ENCODE assay signal across 8 mouse cellular contexts in genomic region chr12:98258845-98259517, GRCm38 (mm10). TPM values are rescaled to one million over a fixed set of nuclear protein-coding genes. Genes with fewer than 3 reads are reported as not detected.
DNase-seq lines count a peak whose midpoint lies in the region; ATAC-seq and TF ChIP-seq lines count a peak whose summit lies in the region.

Gene Galc (minus strand): TSS chr12:98259459.

- peak; percentile 96 for ATAC-seq in forebrain, embryonic 15.5 days (replicated peaks)
- peak; percentile 91 for ATAC-seq in liver, embryonic 16.5 days (ENCODE audit: low read depth)
- ATAC-seq in neural tube, embryonic 12.5 days (ENCODE audit: low FRiP score, low read depth) = peak; percentile 96
- ATAC-seq in stomach, postnatal 0 days (ENCODE audit: low FRiP score, low TSS enrichment) = peak; percentile 94

- no peaks in the 10 kb centered on the region for H3K36me3 ChIP-seq in forebrain, embryonic 15.5 days
- H3K36me3 ChIP-seq in liver, embryonic 16.5 days (ENCODE audit: control insufficient read depth, insufficient read depth) = no peaks in the 10 kb centered on the region
- no peaks in the 10 kb centered on the region for H3K36me3 ChIP-seq in neural tube, embryonic 12.5 days
- no peaks in the 10 kb centered on the region; the same call in 1 of the 2 replicates for H3K36me3 ChIP-seq in stomach, postnatal 0 days (ENCODE audit: control insufficient read depth, insufficient read depth, low read length)

- peak within 1 kb of the TSS; percentile 52 for H3K4me2 ChIP-seq in forebrain, embryonic 15.5 days (replicated peaks)
- H3K4me2 ChIP-seq in liver, embryonic 16.5 days (ENCODE audit: low read depth, low read length) = peak within 1 kb of the TSS; percentile 80
- peak within 1 kb of the TSS; percentile 70 for H3K4me2 ChIP-seq in neural tube, embryonic 12.5 days (replicated peaks)
- H3K4me2 ChIP-seq in stomach, postnatal 0 days (replicated peaks; ENCODE audit: low read depth) = peak within 1 kb of the TSS; percentile 78

- H3K9ac ChIP-seq in forebrain, embryonic 15.5 days (replicated peaks) = peak within 1 kb of the TSS; percentile 95
- peak within 1 kb of the TSS; percentile 81 for H3K9ac ChIP-seq in liver, embryonic 16.5 days (ENCODE audit: low read depth, low read length)
- peak within 1 kb of the TSS; percentile 83 for H3K9ac ChIP-seq in neural tube, embryonic 12.5 days
- peak within 1 kb of the TSS; percentile 94 for H3K9ac ChIP-seq in stomach, postnatal 0 days (ENCODE audit: low read length)

- no peak for TF ChIP-seq EP300 in stomach, postnatal 0 days (optimal IDR thresholded peaks at IDR 0.05)

- intact Hi-C loops in heart, postnatal 14 days (cut with DNase I) = no loop called here

- TF ChIP-seq CTCF in stomach, postnatal 0 days (IDR thresholded peaks at IDR 0.05; ENCODE audit: low read depth) = no peak

- peaks cover 13% of the 10 kb centered on the region for H3K4me1 ChIP-seq in forebrain, embryonic 15.5 days
- H3K4me1 ChIP-seq in liver, embryonic 16.5 days (ENCODE audit: control insufficient read depth, low read depth, low read length) = no peaks in the 10 kb centered on the region; the same call in 1 of the 2 replicates
- no peaks in the 10 kb centered on the region for H3K4me1 ChIP-seq in neural tube, embryonic 12.5 days
- no peaks in the 10 kb centered on the region for H3K4me1 ChIP-seq in stomach, postnatal 0 days (replicated peaks; ENCODE audit: control insufficient read depth, insufficient read depth)

- H3K4me3 ChIP-seq in forebrain, embryonic 15.5 days = peak within 1 kb of the TSS; percentile 92
- peak within 1 kb of the TSS; percentile 78 for H3K4me3 ChIP-seq in liver, embryonic 16.5 days (ENCODE audit: low read depth, low read length)
- peak within 1 kb of the TSS; percentile 69 for H3K4me3 ChIP-seq in neural tube, embryonic 12.5 days
- H3K4me3 ChIP-seq in stomach, postnatal 0 days (ENCODE audit: low read depth, low read length) = peak within 1 kb of the TSS; percentile 89

- H3K27ac ChIP-seq in forebrain, embryonic 15.5 days (replicated peaks) = peak within 1 kb of the TSS; percentile 98
- H3K27ac ChIP-seq in liver, embryonic 16.5 days (ENCODE audit: low read length) = peak within 1 kb of the TSS; percentile 79
- peak within 1 kb of the TSS; percentile 90 for H3K27ac ChIP-seq in neural tube, embryonic 12.5 days
- peak within 1 kb of the TSS; percentile 86 for H3K27ac ChIP-seq in stomach, postnatal 0 days (replicated peaks)

- under 1% methylated on average over 74 of the region's 76 CpGs for WGBS in forebrain, embryonic 15.5 days
- whole genome bisulfite sequencing in large intestine, adult 2 months = under 1% methylated on average over 76 of the region's 76 CpGs
- under 1% methylated on average over 75 of the region's 76 CpGs for WGBS in liver, embryonic 16.5 days (ENCODE audit: insufficient replicate concordance)
- under 1% methylated on average over 72 of the region's 76 CpGs for WGBS in neural tube, embryonic 12.5 days
- under 1% methylated on average over 67 of the region's 76 CpGs for WGBS in stomach, postnatal 0 days

- peak; percentile 85 for DNase-seq in ES-CJ7 (ENCODE audit: low read depth, low spot score)
- peak; percentile 92 for DNase-seq in cerebellum, adult 11-12 months
- peak; percentile 92 to 93 for DNase-seq in heart, postnatal 14 days
- peak; percentile 48 for DNase-seq in large intestine, adult 2 months (ENCODE audit: low read depth, low spot score)
- peak; percentile 86 for DNase-seq in stomach, postnatal 0 days (ENCODE audit: low spot score)

- no peaks in the 10 kb centered on the region for H3K27me3 ChIP-seq in forebrain, embryonic 15.5 days
- H3K27me3 ChIP-seq in liver, embryonic 16.5 days (ENCODE audit: control insufficient read depth, insufficient read depth, low read depth, low read length) = no peaks in the 10 kb centered on the region
- H3K27me3 ChIP-seq in neural tube, embryonic 12.5 days (replicated peaks) = no peaks in the 10 kb centered on the region
- no peaks in the 10 kb centered on the region for H3K27me3 ChIP-seq in stomach, postnatal 0 days (ENCODE audit: control insufficient read depth, insufficient read depth, low read length)

- H3K9me3 ChIP-seq in forebrain, embryonic 15.5 days = no peaks in the 10 kb centered on the region
- no peaks in the 10 kb centered on the region for H3K9me3 ChIP-seq in liver, embryonic 16.5 days (replicated peaks; ENCODE audit: control insufficient read depth, low read length)
- H3K9me3 ChIP-seq in neural tube, embryonic 12.5 days = no peaks in the 10 kb centered on the region
- no peaks in the 10 kb centered on the region for H3K9me3 ChIP-seq in stomach, postnatal 0 days (ENCODE audit: control insufficient read depth, low read length)

RNA-seq across cellular contexts. Expression of gene Galc, which starts in this region (rescaled TPM):
- polyA plus RNA-seq in forebrain, embryonic 15.5 days (2015; fragmentation: Nextera tagmentation; extraction: Ambion mirVana) = 9.1 and 9.9 TPM in 2 replicates
- 1 to 10 TPM; 7.9 to 8.4 TPM for total RNA-seq in heart, postnatal 14 days (2021)
- polyA plus RNA-seq in large intestine, adult 2 months (2012; rRNA removed) = 2.8 and 3.2 TPM in 2 replicates
- 2.0 and 2.4 TPM in 2 replicates for polyA plus RNA-seq in liver, embryonic 16.5 days (2015; fragmentation: Nextera tagmentation; extraction: Ambion mirVana)
- polyA plus RNA-seq in neural tube, embryonic 12.5 days (2016; fragmentation: Nextera tagmentation; extraction: Ambion mirVana) = 11.2 and 12.3 TPM in 2 replicates
- polyA plus RNA-seq in stomach, postnatal 0 days (2015; fragmentation: Nextera tagmentation; extraction: Ambion mirVana) = 4.1 and 4.3 TPM in 2 replicates

Comparison
In these comparisons a context has a peak if more than half of its experiments do, and no peak if none do; other contexts are left out.
1. Peak in every context shown above with its lines: DNase-seq, ATAC-seq, H3K4me3 ChIP-seq and H3K27ac ChIP-seq.